Mouse (Mus musculus): ENCODE results near the gene Kcnip1. TPM values are rescaled to one million over a fixed set of nuclear protein-coding genes. Genes with fewer than 3 reads are reported as not detected.
A peak's percentile ranks its signal among the peaks of the same experiment; 100 is the strongest.

Gene Kcnip1
- total RNA-seq, 2 experiments from 2014 or later, result 0.17 to 0.28 TPM

DNA sequence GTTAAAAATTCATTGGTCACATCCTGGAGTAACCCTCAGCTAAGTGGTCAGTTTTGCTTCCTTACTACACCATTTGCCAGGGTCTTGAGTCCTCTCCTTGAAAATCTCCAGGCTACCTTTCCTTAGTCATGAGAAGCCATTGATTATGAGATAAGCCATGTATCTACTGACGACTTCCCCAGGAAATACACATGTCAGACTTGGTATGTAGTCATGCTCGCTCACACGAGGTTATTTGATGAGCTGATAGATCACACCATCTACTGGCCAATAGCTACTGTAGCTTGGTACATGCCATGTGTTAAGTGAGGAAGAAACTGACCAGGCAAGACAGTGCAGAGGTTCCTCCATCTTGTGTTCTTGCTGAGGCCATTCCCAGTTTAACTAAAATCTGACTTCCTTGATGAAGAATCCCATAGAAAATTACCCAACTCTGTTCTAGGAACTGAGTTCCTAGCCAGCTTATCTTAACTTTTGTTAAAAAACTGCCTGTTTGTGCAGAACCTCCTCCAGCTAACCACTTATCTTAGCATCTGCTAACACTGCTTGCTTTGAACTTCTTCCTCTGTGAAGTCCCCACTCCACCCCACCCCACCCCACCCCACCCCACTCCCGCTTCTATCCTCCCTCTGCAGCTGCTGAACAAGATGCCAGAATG, 53.4 kb downstream of the Kcnip1 start:
- DNase-seq, result no peak

DNA sequence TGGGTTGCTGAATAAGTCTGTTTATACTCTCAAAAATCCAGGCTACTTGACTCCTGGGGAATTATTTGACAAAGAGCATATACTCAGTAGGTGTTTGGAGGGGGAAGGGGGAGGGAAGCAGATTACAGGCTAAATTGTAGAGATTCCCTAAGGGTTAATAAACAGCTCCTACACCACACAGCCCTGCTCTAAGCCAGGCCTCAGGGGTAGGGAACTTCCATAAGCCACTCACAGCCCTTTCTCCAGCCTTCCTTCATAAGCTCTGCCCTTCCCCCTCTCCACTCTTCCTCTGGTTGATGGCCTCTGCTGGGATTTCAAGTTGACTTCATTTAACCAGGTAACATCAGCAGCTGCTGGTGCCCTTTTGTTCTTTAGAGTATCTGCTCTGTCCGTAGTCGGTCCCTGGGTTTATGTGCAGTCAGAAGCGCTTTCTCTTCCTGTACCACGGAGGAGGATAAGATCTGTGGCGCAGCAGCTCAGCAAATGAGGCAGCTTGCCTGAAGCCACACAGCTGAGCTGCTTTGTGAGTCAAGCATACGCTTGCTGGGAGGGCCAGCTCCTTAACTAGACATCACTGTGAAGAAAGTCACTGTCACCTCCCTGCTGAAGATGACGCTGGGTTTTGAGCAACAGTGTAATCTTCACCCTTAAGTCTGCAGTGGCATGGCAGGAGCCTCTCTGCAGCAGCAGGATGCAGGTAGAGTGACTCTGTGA, 54.2 kb downstream of the Kcnip1 start:
- DNase-seq, result no peak

DNA sequence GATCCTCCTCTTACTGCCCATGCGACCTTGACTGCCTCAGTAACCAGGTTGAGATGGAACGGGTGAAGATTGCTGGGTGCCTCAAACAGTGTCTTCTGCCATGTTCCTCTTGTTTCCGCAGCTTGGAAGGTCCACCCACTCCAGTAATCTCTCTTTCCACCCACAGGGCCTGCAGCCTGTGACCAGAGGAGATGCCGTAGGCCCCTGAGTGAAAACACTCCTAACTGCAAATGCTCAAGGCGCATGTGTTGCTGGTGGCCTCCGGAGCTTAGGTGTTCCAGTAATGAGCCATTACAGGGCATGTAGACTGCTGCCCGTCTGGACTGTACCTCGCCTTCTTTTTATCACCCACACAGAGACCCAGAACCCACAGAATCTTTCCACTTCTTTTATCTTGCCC, 55.3 kb downstream of the Kcnip1 start:
- DNase-seq, result no peak

DNA sequence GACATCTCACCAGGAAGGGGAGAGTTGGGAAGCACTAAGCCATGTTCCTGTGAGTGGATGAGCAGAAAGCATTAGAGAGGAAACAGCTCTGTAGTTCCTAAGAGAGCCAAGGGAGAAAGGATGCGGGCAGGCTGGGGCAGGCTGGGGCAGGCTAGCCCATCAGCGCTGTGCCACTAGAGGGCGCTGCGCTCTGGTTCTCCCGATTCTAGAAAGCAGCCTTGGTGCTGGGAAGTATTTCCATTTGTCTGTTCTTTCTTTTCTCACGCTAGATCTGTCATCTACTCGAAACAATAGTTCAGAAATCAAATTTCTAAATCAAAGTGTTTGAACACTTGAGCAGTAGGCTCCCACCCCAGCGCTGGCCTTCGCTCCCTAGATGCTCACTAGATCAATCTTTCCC, 58.7 kb downstream of the Kcnip1 start:
- DNase-seq, result no peak

DNA sequence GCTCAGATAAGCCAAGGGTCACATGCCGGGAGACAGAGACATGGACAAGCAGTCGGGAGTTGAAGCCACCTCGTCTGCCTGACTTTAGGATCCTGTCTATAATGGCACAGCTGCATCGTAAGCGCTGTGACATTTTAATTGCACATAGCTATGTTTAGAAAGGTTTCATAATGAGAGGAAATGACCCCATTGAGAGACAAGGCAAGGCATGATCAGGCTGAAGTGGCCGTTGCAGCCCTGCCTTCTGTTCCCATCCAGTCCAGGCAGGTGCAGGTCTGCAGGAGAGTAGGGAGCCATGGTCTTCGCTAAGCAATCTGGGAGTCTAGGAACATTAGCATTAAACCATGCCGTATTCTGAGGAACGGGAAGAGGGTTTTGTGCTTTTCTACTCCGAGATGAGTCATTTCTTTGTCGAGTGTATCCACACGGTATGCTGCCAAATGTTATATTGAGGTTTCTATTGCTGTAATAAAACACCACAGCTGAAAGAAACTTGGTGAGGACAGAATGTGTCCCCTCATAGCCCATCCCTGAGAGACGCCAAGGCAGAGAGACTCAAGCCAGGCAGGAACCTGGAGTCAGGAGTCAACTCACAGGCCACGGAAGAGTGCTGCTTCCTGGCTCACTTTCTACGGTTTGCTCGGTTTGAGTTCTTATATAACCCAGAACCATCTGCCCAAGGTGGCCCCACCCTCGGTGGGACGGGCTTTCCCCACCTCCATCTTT, 60.4 kb downstream of the Kcnip1 start:
- DNase-seq, result no peak

DNA sequence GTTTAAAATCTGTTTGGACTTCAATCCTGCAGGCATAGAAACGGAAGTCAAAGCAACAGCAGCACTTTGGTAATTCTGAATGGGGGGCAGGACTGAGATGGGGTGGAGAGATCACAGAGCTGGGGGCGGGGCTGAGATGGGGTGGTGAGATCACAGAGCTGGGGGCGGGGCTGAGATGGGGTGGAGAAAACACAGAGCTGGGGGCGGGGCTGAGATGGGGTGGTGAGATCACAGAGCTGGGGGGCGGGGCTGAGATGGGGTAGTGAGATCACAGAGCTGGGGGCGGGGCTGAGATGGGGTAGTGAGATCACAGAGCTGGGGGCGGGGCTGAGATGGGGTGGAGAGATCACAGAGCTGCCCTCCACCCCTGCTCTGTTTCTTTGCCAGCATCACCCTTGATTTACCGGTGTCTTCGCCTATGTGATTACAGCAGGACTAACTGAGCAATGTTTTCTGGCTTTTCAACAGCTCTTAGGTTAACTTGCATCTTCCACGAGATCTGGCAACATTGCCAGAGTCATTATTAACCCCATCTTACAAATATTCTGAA, 61.0 kb downstream of the Kcnip1 start:
- peak; percentile 13 to 21 for DNase-seq

DNA sequence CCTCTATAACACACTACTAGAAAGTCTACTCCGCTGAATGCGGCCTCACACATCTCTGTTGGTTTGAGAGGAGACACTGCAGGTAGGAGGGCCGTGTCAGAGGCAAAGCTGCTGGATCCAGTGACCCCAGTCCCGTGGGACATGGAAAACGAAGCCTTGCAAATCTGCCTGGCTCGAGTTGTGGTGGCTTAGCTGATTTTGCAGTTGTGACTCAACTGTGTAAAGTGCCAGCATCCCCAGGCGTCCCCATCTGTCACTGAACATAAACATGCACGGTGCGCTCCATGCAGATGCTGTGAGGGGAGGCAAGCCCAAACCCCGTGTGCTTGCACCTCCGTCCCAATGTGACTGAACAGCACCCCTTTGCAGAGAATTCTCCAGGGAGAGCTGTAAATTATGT, 63.5 kb downstream of the Kcnip1 start:
- no peak for DNase-seq

DNA sequence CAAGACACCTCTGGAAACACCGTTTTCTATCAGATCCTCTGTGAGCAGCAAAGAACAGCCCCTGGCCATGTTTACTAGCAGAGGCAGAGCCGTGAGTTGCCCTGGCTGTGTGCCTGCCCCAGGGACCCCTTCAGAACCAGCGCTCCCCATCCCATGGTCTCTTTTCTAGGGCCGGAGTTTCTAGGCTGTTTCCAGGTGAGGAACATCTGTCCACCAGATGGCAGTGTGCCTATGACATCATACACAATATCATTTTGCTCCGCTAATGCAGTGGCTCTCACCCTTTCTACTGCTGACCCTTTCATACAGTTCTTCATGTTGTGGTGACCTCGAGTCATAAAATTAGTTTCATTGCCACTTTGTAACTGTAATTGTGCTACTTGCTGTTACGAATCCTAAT, 64.3 kb downstream of the Kcnip1 start:
- peak; percentile 15 to 35 for DNase-seq

DNA sequence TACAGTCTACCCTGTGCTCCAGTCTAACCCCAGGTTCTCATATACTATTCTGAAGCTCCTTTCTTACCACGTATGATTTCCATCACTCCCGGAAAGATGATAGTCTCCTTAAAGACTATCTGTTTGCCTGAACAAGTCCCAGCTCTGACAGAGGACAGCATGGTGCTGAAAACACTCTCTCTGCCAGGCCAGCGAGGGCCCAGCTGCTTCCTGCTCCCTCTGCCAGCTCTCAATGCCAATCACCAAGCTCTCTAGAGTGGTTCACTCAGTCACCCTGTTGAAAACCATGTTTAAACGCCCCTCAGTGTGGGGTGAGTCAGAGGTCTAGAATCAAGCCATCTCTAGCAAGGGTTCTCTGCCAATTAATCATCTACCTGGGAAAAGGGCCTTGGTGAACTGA, 65.1 kb downstream of the Kcnip1 start:
- DNase-seq, result no peak

DNA sequence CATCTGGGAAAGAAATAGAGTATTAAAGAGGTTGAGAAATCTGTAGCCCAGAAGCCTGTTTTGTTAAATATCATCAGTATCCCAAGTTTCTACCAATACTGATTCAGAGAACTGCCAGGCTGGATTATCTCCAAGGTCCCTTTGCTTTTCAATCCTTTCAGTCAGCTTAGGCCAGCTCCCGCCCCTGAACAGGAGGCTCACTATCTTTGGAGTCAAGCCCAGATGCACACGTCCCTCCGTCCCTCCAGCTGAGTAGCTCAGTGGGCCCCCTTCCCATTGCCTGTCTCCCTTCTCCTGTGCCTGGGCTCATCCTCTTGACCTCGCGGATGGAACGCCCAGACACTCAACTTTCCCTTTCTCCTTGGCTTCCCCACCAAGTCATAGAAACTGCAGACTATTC, 65.6 kb downstream of the Kcnip1 start:
- DNase-seq, result no peak

DNA sequence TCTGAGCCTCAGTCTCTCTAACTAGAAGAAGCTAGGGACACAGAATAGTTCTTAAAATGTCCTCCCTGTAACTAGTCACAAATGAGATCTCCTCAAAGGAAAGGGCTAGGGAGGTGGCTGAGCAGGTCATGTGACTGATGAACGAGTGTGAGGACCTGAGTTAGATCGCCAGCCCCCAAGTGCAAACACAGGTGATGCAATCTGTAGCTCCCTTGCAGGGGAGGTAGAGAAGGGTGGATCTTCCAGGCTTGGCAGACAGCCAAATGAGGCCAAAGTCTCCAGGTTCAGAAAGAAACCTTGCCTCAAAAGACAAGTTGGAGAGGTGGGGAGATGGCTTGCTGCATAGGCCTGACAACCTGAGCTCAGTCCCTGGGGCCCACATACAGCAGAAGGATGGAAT, 66.4 kb downstream of the Kcnip1 start:
- no peak for DNase-seq

DNA sequence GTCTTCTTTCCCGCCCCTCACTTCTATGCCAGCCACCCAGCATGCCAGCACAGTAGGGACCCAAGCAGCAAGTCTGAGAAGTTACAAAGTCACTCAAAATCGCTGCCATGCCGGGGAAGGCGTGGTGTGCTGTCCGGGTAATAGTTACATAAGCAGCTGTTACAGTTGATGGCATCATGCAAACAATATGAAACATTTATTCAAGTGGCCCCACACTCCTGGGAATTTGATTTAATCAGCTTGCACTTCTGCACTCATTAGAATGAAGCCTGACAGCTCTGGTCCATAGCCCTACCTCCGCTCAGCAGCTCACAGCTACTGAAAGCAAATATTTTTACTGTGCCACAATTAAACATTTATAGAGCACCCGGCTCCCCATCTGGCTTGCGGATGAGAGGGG, 67.2 kb downstream of the Kcnip1 start:
- no peak for DNase-seq

DNA sequence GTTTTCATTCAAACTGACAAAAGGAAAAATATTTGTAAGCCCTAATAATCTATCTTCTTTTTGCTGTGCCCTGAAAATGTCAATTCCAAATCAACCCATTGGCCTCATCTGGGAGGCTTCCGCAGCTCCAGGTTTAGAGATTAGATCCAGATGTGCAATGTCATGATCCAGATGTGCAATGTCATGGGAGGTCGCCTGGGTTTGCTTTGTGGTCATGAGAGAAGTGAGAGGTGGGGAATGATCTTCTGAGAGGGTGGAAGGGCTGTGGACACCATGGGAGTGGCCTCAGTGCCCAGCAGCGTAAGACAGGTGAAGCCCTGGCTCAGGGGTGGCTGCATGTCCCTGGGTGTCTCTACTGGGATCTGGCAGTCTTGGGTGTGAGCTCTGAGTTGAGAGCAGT, 69.9 kb downstream of the Kcnip1 start:
- no peak for DNase-seq

DNA sequence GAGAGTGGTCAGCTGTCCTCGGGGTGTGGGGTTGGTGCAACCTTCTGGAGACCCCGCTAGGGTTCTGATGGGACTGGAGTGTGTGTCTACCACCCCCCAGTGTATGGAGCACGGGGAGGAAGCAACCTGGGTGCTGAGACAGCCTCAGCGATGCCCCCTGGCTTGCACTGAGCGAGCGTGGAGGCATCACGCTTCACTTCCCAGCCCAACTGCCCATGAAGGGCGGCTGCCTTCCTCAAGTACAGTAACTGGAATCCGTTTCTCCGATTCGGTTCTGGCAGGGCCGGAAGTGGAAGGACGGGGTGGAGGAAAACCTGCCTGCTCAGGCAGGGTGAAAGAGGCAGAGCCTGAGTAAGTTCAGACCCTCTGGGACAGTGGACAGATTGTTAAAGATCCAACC, 71.5 kb downstream of the Kcnip1 start:
- DNase-seq, result no peak

DNA sequence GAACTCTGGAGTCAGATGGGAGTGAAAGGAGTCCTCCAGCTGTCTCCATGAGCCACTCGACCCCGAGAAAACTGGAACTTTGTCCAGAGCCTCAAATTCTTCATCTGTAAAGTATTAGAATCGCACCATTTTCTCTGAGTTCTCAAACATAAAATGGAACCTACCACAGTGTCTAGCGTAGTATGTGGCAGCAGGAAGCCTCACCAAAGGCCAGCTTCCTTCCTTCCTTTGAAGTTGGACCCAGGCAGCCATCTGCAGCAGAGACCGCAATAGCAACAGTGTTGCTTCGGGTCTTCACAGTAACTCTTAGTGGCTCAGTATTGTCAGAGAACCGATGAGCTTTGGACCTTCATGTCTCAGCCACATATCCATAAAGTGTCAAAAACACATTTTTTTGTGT, 73.1 kb downstream of the Kcnip1 start:
- no peak for DNase-seq

DNA sequence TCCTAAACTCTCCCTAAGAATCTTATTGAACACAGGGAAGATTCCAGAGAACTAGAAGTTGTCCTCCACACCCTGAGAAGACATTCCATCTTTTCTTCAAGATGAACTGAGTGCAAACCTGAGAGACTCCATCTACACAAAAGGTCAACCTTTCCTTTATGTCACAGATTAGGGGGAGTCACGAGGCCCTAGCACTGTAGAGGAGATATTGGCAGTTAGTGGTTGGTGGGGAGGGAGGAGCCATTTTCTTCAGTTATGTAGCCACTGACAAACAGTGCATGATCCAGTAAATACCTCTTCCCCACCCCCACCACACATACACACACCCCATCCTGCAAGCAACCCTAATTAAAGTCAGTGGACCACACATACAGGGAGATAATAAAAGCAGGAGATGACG, 74.5 kb downstream of the Kcnip1 start:
- DNase-seq, result no peak

DNA sequence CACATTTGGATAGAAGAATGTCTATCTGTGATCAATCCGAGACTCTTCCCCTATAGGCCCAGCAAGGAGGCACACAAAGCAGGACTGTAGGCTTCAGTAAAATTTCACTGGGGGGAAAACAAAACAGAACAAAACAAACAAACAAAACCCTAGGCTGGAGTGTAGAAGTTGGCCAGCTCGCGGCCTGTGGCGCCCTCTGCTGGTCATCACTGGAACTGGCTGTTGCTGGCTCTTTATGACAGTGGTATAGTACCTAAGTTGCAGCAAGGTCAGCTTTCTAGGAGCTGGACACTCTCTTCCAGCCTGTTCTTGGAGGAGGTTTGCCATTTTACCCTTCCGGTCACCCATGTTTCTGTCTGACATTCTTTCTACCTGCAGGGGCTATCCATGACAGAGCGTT, 75.4 kb downstream of the Kcnip1 start:
- peak; percentile 28 to 83 for DNase-seq

DNA sequence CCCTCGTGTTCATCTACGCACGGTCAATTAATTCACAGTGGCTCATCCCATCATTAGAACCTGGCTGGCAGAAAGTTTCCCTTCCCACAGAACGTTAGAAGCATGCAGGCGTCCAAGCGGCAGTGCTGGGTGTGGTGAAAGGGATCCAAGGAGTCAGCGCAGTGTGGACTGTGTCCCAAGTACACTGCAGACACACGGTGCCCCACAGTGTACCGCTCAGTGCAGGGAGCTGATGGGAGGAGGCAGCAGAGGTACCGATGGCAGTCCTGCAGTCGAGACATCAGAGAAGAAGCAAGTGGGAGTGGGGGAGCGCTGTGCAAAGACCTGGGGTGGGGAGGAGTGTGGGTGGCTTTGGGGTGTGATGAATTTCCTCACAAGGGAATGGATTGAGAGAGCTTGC, 78.7 kb downstream of the Kcnip1 start:
- no peak for DNase-seq

DNA sequence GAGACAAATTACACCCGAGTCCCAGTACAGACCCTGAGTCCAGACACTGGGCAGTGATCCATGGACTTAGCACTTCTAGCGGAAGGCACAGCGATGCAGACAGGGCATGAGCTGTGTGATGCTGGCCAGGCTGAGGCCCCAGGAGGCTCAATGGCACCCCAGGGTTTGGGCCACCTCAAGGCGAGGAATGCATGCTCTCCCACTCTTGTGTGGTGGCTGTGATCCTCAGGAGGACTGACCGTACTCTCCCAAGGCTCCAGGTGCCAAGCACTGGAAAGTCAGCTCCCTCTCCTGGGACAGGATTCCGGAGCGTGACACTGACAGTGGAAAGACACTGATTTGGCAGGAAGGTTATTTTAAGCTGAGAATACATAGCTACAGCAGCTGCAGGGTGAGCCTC, 79.9 kb downstream of the Kcnip1 start:
- no peak for DNase-seq

DNA sequence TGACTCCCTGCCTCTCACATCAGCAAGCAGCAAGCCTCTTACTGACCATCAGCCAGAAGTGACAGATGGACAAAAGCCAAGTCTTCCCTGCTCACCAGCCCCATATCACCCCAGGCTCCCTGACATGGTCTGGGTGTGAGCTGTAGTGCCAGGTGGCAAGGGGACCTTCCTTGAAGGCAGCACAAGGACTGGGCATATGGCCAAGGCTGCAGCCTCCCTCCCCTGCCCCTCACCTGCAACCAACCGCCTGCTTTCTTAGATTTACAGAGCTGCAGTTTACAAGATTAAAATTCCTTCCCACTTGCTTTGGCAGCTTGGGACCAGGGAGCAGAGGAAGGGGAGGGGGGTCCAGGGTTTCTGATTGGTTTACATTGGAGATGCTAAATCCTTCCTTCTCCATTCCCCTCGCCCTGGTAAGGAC, 80.8 kb downstream of the Kcnip1 start:
- no peak for DNase-seq

DNA sequence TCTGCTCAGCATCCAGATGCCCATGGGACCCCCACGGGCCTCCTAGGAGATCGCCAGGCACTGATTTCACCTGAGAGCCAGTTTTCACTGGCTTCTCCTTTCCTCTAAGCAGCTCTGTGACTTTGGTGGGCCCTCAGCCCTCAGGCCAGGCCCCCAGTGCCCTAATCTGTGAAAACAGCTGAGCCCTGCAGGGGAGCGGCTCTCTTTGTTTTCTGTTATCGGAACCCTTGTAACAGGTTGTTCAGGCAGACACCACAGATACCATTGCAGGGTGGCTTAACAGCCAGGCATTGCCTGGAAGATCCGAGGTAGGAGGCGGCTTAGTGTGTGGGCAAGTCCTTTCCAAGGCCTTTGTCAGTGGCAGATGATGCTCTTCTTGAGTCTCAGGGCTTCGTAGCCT, 82.0 kb downstream of the Kcnip1 start:
- DNase-seq, result no peak

DNA sequence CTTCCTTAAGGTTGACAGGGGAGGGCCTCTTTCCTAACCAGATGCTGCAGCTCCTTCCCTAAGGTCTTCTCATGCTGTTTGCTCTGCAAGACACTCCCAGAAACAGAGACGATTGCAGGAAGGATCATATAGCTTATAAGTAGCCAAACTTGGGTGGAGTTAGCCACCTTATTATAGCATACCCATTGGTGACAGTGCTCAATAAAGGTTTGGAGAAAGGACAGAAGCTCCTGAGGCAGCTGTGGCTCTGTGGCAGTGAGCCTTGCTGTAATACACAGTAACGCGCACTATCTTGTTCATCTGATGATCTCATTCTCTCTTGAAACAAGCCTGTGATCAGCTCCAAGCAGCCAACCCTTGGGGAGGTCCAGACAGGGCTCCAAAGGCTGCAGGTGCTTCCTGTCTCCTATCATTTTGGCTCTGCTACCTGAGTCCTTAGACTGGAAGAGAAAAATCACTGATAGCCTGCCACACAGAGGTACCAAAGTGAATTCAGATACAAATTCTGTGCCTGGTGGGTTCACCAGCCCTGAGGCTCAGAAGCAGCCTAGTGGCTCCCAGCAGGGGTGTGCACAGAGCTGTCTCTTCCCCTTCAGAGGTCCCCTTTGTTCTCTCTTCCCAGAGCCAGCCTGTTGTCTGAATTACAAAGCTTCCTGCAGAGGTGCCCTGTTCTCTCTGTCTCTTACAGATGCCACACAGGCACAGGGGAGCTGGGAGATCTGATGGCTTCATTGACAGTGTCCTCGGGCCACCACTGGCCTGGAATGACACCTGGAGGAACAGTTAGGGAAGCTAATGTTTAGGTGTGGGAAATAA, 84.4 kb downstream of the Kcnip1 start:
- no peak for DNase-seq

Data from heart, adult 18-20 months (tissue).